Mouse (Mus musculus) megakaryocyte, embryonic 14.5 days (primary cell): Measurements from ENCODE around the gene Prkca.

Experiments
- FLI1 ChIP-seq: IDR thresholded peaks from 2 replicates; pipeline ENCODE4 v1.6.1; 2012; ENCODE audit warnings: low read length, inconsistent platforms, mixed read lengths
- GATA1 ChIP-seq: IDR thresholded peaks from 3 replicates; pipeline ENCODE4 v1.6.1; 2012; ENCODE audit warnings: mixed read lengths, low read length, inconsistent platforms, borderline replicate concordance

GRCm38 (mm10) chr11:108243633-108244032, 100.1 kb downstream of the Prkca start:
- TF ChIP-seq GATA1 (no peak), FLI1 (no peak)
